Mouse (Mus musculus) heart, embryonic 15.5 days (tissue): ENCODE data around the gene Robo1. TPM values are rescaled to one million over a fixed set of nuclear protein-coding genes. Genes with fewer than 3 reads are reported as not detected.

Source experiments
- ATAC-seq: fragments of 200-750 bp; cut with Nextera tagmentation; replicated peaks from 2 replicates; pipeline ENCODE4 v1.8.0; 2017; ENCODE audit warnings: low read depth, moderate TSS enrichment; ENCODE audit not compliant: insufficient number of reproducible peaks, insufficient read depth, low FRiP score
- H3K27ac ChIP-seq: fragments of 300-500 bp; sonication (generic); 2 replicates; pipeline ENCODE4 v1.5.1; 2015; ENCODE audit warnings: mild to moderate bottlenecking, inconsistent platforms
- H3K27me3 ChIP-seq: fragments of 300-500 bp; sonication (generic); 2 replicates; pipeline ENCODE4 v1.6.1; 2015; ENCODE audit warnings: inconsistent platforms
- H3K36me3 ChIP-seq: fragments of 300-500 bp; sonication (generic); 2 replicates; pipeline ENCODE4 v1.6.1; 2015; ENCODE audit warnings: mild to moderate bottlenecking, inconsistent platforms
- H3K4me1 ChIP-seq: fragments of 300-500 bp; sonication (generic); replicated peaks from 2 replicates; pipeline ENCODE4 v1.6.1; 2015; ENCODE audit warnings: inconsistent platforms
- H3K4me2 ChIP-seq: fragments of 300-500 bp; sonication (generic); 2 replicates; pipeline ENCODE4 v1.6.1; 2015; ENCODE audit warnings: inconsistent platforms, mild to moderate bottlenecking, moderate library complexity
- H3K4me3 ChIP-seq: fragments of 300-500 bp; sonication (generic); 2 replicates; pipeline ENCODE4 v1.5.1; 2015; ENCODE audit warnings: mild to moderate bottlenecking, inconsistent platforms
- H3K9ac ChIP-seq: fragments of 300-500 bp; sonication (generic); 2 replicates; pipeline ENCODE4 v1.6.1; 2015; ENCODE audit warnings: mild to moderate bottlenecking, inconsistent platforms
- H3K9me3 ChIP-seq: fragments of 300-500 bp; sonication (generic); replicated peaks from 2 replicates; pipeline ENCODE4 v1.6.1; 2016; ENCODE audit warnings: inconsistent platforms
- WGBS: fragments of 180-500 bp; shearing (Covaris S2); methylation state at CpG from one replicate; pipeline ENCODE4 v1.1.7; 2015; ENCODE audit warnings: mixed read lengths; 5-methylcytosine and 5-hydroxymethylcytosine counted together
- polyA plus RNA-seq: library from polyadenylated mRNA; unstranded; fragments of >200 nt; fragmentation: Nextera tagmentation; extraction: Ambion mirVana; gene quantifications from 2 replicates; pipeline ENCODE4 v1.2.1, GENCODE M21; 2015

The Robo1 gene
- polyA plus RNA-seq, 1 experiment from 2014 or later: 10.2 TPM

GRCm38 (mm10) chr16:72969990-72970389, 661.9 kb downstream of the Robo1 start:
- no peak overlapping the region for H3K9ac ChIP-seq
- ATAC-seq: no peak
- WGBS: 74% methylated on average over 7 of the region's 7 CpGs

GRCm38 (mm10) chr16:72973685-72974084, 665.6 kb downstream of the Robo1 start:
- H3K36me3 ChIP-seq: no peaks in the 10 kb centered on the region
- H3K4me1 ChIP-seq: no peaks in the 10 kb centered on the region
- ATAC-seq: no peak
- no peak overlapping the region for H3K27ac ChIP-seq
- no peak overlapping the region for H3K4me2 ChIP-seq
- no peak overlapping the region for H3K4me3 ChIP-seq
- no peaks in the 10 kb centered on the region for H3K27me3 ChIP-seq
- no peaks in the 10 kb centered on the region for H3K9me3 ChIP-seq
- WGBS: 78% methylated on average over 6 of the region's 6 CpGs
- no peak overlapping the region for H3K9ac ChIP-seq

More at GRCm38 (mm10) chr16:72969990-72970389, 661.9 kb downstream of the Robo1 start:
- Histone ChIP-seq H3K4me2 (no peak overlapping the region), H3K4me1 (no peaks in the 10 kb centered on the region), H3K9me3 (no peaks in the 10 kb centered on the region), H3K36me3 (no peaks in the 10 kb centered on the region), H3K4me3 (no peak overlapping the region), H3K27me3 (no peaks in the 10 kb centered on the region), H3K27ac (no peak overlapping the region)

GRCm38 (mm10) chr16:72974681-72975080, 666.6 kb downstream of the Robo1 start:
- Histone ChIP-seq H3K4me2 (no peak overlapping the region), H3K36me3 (no peaks in the 10 kb centered on the region), H3K9me3 (no peaks in the 10 kb centered on the region), H3K27ac (no peak overlapping the region), H3K4me1 (no peaks in the 10 kb centered on the region), H3K27me3 (no peaks in the 10 kb centered on the region), H3K4me3 (no peak overlapping the region), H3K9ac (no peak overlapping the region)
- ATAC-seq: no peak
- WGBS: 90% methylated on average over 4 of the region's 4 CpGs

- no peaks in the 10 kb centered on the region for H3K27me3 ChIP-seq
- ATAC-seq: no peak
Measured at GRCm38 (mm10) chr16:72976849-72977576, 668.9 kb downstream of the Robo1 start.

GRCm38 (mm10) chr16:72979407-72980219, 671.5 kb downstream of the Robo1 start:
- no peak overlapping the region for H3K4me2 ChIP-seq

More at GRCm38 (mm10) chr16:72976849-72977576, 668.9 kb downstream of the Robo1 start:
- no peaks in the 10 kb centered on the region for H3K9me3 ChIP-seq
- no peak overlapping the region for H3K9ac ChIP-seq
- H3K27ac ChIP-seq: no peak overlapping the region
- H3K4me1 ChIP-seq: no peaks in the 10 kb centered on the region
- no peak overlapping the region for H3K4me3 ChIP-seq
- H3K4me2 ChIP-seq: no peak overlapping the region
- WGBS: 68% methylated on average over 19 of the region's 19 CpGs
- H3K36me3 ChIP-seq: no peaks in the 10 kb centered on the region

GRCm38 (mm10) chr16:72990376-72991167, 682.5 kb downstream of the Robo1 start:
- WGBS: 85% methylated on average over 21 of the region's 21 CpGs
- Histone ChIP-seq H3K9me3 (no peaks in the 10 kb centered on the region), H3K27ac (no peak overlapping the region), H3K4me1 (peaks cover 4% of the 10 kb centered on the region; the same call in 1 of the 2 replicates), H3K9ac (no peak overlapping the region), H3K27me3 (no peaks in the 10 kb centered on the region), H3K4me2 (no peak overlapping the region), H3K36me3 (no peaks in the 10 kb centered on the region), H3K4me3 (no peak overlapping the region)
- ATAC-seq: no peak

More at GRCm38 (mm10) chr16:72979407-72980219, 671.5 kb downstream of the Robo1 start:
- Histone ChIP-seq H3K27me3 (no peaks in the 10 kb centered on the region), H3K9me3 (no peaks in the 10 kb centered on the region), H3K9ac (no peak overlapping the region), H3K4me3 (no peak overlapping the region), H3K4me1 (no peaks in the 10 kb centered on the region), H3K36me3 (no peaks in the 10 kb centered on the region), H3K27ac (no peak overlapping the region)
- ATAC-seq: no peak
- 26% methylated on average over 8 of the region's 8 CpGs for WGBS

- Histone ChIP-seq H3K4me1 (peaks cover 4% of the 10 kb centered on the region; the same call in 1 of the 2 replicates), H3K9me3 (no peaks in the 10 kb centered on the region), H3K27me3 (no peaks in the 10 kb centered on the region), H3K9ac (no peak overlapping the region), H3K4me2 (no peak overlapping the region), H3K27ac (no peak overlapping the region), H3K4me3 (no peak overlapping the region), H3K36me3 (no peaks in the 10 kb centered on the region)
- WGBS: 61% methylated on average over 8 of the region's 8 CpGs
- ATAC-seq: no peak
Measured at GRCm38 (mm10) chr16:72993189-72993588, 685.1 kb downstream of the Robo1 start.

- no peak overlapping the region for H3K4me2 ChIP-seq
- H3K4me1 ChIP-seq: peaks cover 6% of the 10 kb centered on the region
- H3K27ac ChIP-seq: no peak overlapping the region
- H3K36me3 ChIP-seq: no peaks in the 10 kb centered on the region
- H3K9ac ChIP-seq: no peak overlapping the region
- no peak for ATAC-seq
- no peaks in the 10 kb centered on the region for H3K9me3 ChIP-seq
- whole genome bisulfite sequencing: 68% methylated on average over 10 of the region's 10 CpGs
- H3K27me3 ChIP-seq: no peaks in the 10 kb centered on the region
- no peak overlapping the region for H3K4me3 ChIP-seq
Measured at GRCm38 (mm10) chr16:72993594-72993993, 685.5 kb downstream of the Robo1 start.

- no peaks in the 10 kb centered on the region for H3K36me3 ChIP-seq
- H3K9me3 ChIP-seq: no peaks in the 10 kb centered on the region
- no peak overlapping the region for H3K4me2 ChIP-seq
- WGBS: 35% methylated on average over 8 of the region's 8 CpGs
- H3K27me3 ChIP-seq: no peaks in the 10 kb centered on the region
- H3K27ac ChIP-seq: no peak overlapping the region
- H3K9ac ChIP-seq: no peak overlapping the region
- no peak overlapping the region for H3K4me3 ChIP-seq
- H3K4me1 ChIP-seq: peaks cover 14% of the 10 kb centered on the region
- ATAC-seq: no peak
Measured at GRCm38 (mm10) chr16:72995251-72995954, 687.3 kb downstream of the Robo1 start.

GRCm38 (mm10) chr16:72995955-72996535, 687.9 kb downstream of the Robo1 start:
- H3K27ac ChIP-seq: no peak overlapping the region
- no peak overlapping the region for H3K4me2 ChIP-seq
- no peaks in the 10 kb centered on the region for H3K9me3 ChIP-seq
- H3K4me1 ChIP-seq: peaks cover 14% of the 10 kb centered on the region
- H3K36me3 ChIP-seq: no peaks in the 10 kb centered on the region
- no peaks in the 10 kb centered on the region for H3K27me3 ChIP-seq
- no peak overlapping the region for H3K9ac ChIP-seq
- no peak overlapping the region for H3K4me3 ChIP-seq
- 76% methylated on average over 10 of the region's 10 CpGs for WGBS
- no peak for ATAC-seq
